Mouse (Mus musculus): ENCODE data around the gene N4bp1. TPM values are rescaled to one million over a fixed set of nuclear protein-coding genes. Genes with fewer than 3 reads are reported as not detected.

Gene N4bp1
- total and polyA plus RNA-seq, 3 experiments = 12.2 to 15.6 (median 12.8) TPM

DNA sequence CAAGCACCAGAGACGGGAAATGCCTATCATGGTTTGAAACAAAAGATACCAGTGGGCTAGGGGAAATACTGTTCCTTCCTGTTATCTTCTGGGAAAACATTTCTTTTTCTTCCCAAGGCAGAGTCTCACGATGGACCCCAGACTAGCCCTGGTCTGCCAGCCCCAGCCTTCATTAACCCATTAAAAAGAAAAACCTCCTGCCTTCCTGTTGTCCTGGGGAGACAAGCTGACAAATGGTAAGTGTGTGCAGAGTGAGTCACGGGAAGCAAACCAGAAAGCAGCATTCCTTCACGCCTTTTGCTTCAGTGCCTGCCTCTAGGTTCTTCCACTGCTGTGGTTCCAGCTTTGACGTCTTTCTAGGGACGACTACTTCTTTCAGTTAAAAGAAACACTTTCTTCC, 83.1 kb downstream of the N4bp1 start:
- in situ Hi-C loops (cut with MboI; ENCODE audit: low pct_ligation_motif_present, low pct_unique_long_range_greater_than_20kb, low sequenced_read_pairs) (no loop called here), dilution Hi-C loops (cut with MboI; ENCODE audit: extremely low pct_ligation_motif_present, extremely low pct_unique_long_range_greater_than_20kb, low sequenced_read_pairs) (no loop called here)
- H3K9me3 ChIP-seq (replicated peaks; ENCODE audit: low read length) = no peaks in the 10 kb centered on the region
- H3K27me3 ChIP-seq (replicated peaks) = no peaks in the 10 kb centered on the region
- no peak overlapping the region for H3K4me3 ChIP-seq (replicated peaks in 1 of 3; ENCODE audit: low read depth in 2 of 3, low read length in 2 of 3, poor library complexity in 1 of 3)
- H3K4me2 ChIP-seq (ENCODE audit: insufficient read depth, low read depth, poor library complexity, severe bottlenecking) = no peak overlapping the region
- no peaks in the 10 kb centered on the region for H3K79me2 ChIP-seq (replicated peaks; ENCODE audit: control insufficient read depth, extremely low read depth, insufficient read depth, poor library complexity, severe bottlenecking)
- no peak overlapping the region for H3K9ac ChIP-seq (ENCODE audit: insufficient read depth, low read depth)
- H3K27ac ChIP-seq (ENCODE audit: insufficient read depth, low read depth) = no peak overlapping the region
- DNase-seq (ENCODE audit: extremely low read depth) = no peak
- peaks cover 0 to 21% of the 10 kb centered on the region in 2 experiments; a peak in 2 of 4 replicates for H3K4me1 ChIP-seq (ENCODE audit: control insufficient read depth in 1 of 2, insufficient read depth in 2 of 2)
- TF ChIP-seq SIN3A (IDR thresholded peaks at IDR 0.05; ENCODE audit: low read length) (no peak), POLR2AphosphoS2 (IDR thresholded peaks at IDR 0.05; ENCODE audit: low read depth, low read length) (no peak), MAFK (IDR thresholded peaks at IDR 0.05; ENCODE audit: insufficient replicate concordance, low read length) (no peak)
- no peaks in the 10 kb centered on the region for H3K36me3 ChIP-seq (replicated peaks in 1 of 2; ENCODE audit: control insufficient read depth in 1 of 2, insufficient read depth in 1 of 2, low read length in 1 of 2)

DNA sequence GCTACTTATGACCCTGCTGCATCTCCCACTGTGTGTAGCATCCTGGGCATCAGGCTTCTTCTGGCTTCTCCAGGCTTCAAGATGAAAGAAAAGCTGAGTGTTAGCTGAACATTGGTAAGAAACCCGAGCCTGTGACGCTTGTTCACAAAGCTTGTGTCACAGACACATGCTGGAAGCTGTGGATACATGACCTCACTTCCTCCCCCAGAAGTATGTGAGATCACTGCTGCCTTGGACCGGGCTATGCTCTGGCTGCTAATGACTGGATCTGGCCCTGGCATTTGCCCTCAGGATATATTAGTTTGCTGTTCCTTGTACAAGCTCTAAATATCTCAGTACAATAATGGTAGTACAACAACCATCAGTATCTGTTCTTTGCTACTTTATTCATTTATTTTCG, 84.1 kb downstream of the N4bp1 start:
- Histone ChIP-seq H3K36me3 (replicated peaks in 1 of 2; ENCODE audit: control insufficient read depth in 1 of 2, insufficient read depth in 1 of 2, low read length in 1 of 2) (no peaks in the 10 kb centered on the region), H3K4me2 (ENCODE audit: insufficient read depth, low read depth, poor library complexity, severe bottlenecking) (no peak overlapping the region), H3K79me2 (replicated peaks; ENCODE audit: control insufficient read depth, extremely low read depth, insufficient read depth, poor library complexity, severe bottlenecking) (no peaks in the 10 kb centered on the region), H3K4me3 (replicated peaks in 1 of 3; ENCODE audit: low read depth in 2 of 3, low read length in 2 of 3, poor library complexity in 1 of 3) (no peak overlapping the region), H3K27me3 (replicated peaks) (no peaks in the 10 kb centered on the region), H3K9me3 (replicated peaks; ENCODE audit: low read length) (no peaks in the 10 kb centered on the region), H3K9ac (ENCODE audit: insufficient read depth, low read depth) (no peak overlapping the region), H3K4me1 (ENCODE audit: control insufficient read depth in 1 of 2, insufficient read depth in 2 of 2) (peaks cover 0 to 21% of the 10 kb centered on the region in 2 experiments; a peak in 2 of 4 replicates), H3K27ac (ENCODE audit: insufficient read depth, low read depth) (no peak overlapping the region)
- TF ChIP-seq KAT2A (IDR thresholded peaks at IDR 0.05; ENCODE audit: insufficient replicate concordance, low read length) = no peak
- TF ChIP-seq CHD1 (IDR thresholded peaks at IDR 0.05; ENCODE audit: low read depth, low read length) = no peak
- no peak for TF ChIP-seq NRF1 (IDR thresholded peaks at IDR 0.05; ENCODE audit: low read depth, low read length)
- TF ChIP-seq ZNF384 (IDR thresholded peaks at IDR 0.05; ENCODE audit: low read depth, low read length) = no peak
- TF ChIP-seq SIN3A (IDR thresholded peaks at IDR 0.05; ENCODE audit: low read length) = no peak
- no peak for TF ChIP-seq SMC3 (IDR thresholded peaks at IDR 0.05; ENCODE audit: low read depth, low read length)
- in situ Hi-C loops (cut with MboI; ENCODE audit: low pct_ligation_motif_present, low pct_unique_long_range_greater_than_20kb, low sequenced_read_pairs) (no loop called here), dilution Hi-C loops (cut with MboI; ENCODE audit: extremely low pct_ligation_motif_present, extremely low pct_unique_long_range_greater_than_20kb, low sequenced_read_pairs) (no loop called here)
- DNase-seq (ENCODE audit: extremely low read depth) = no peak

DNA sequence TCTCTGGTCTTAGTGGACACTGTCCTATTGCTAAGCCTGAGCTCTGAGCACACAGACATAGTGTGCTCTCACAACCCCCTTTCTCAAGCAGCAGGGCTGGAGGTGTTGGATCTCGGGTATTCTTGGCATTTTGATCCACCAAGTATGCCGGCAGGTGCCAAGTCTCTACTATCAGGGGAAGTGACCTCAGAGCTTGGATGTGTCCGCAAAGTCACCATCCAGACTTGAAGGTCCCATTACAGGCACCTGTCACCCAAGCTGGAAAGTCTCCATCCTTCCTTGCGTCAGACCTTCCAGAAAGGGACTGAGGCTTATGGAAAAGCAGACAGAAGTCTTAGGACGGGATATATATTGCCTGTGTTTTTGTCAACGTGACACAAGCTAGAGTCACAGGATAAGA, 86.9 kb downstream of the N4bp1 start:
- Histone ChIP-seq H3K4me2 (ENCODE audit: insufficient read depth, low read depth, poor library complexity, severe bottlenecking) (no peak overlapping the region), H3K27me3 (replicated peaks) (no peaks in the 10 kb centered on the region), H3K4me3 (replicated peaks in 1 of 3; ENCODE audit: low read depth in 2 of 3, low read length in 2 of 3, poor library complexity in 1 of 3) (no peak overlapping the region), H3K36me3 (replicated peaks in 1 of 2; ENCODE audit: control insufficient read depth in 1 of 2, insufficient read depth in 1 of 2, low read length in 1 of 2) (no peaks in the 10 kb centered on the region), H3K79me2 (replicated peaks; ENCODE audit: control insufficient read depth, extremely low read depth, insufficient read depth, poor library complexity, severe bottlenecking) (no peaks in the 10 kb centered on the region), H3K9me3 (replicated peaks; ENCODE audit: low read length) (no peaks in the 10 kb centered on the region), H3K27ac (ENCODE audit: insufficient read depth, low read depth) (no peak overlapping the region), H3K9ac (ENCODE audit: insufficient read depth, low read depth) (no peak overlapping the region), H3K4me1 (ENCODE audit: control insufficient read depth in 1 of 2, insufficient read depth in 2 of 2) (peaks cover 0 to 21% of the 10 kb centered on the region in 2 experiments; a peak in 2 of 4 replicates)
- TF ChIP-seq MAFK (IDR thresholded peaks at IDR 0.05; ENCODE audit: insufficient replicate concordance, low read length) (no peak), USF1 (IDR thresholded peaks at IDR 0.05; ENCODE audit: low read depth, low read length) (no peak), RAD21 (IDR thresholded peaks at IDR 0.05; ENCODE audit: low read depth, low read length) (no peak)
- in situ Hi-C loops (cut with MboI; ENCODE audit: low pct_ligation_motif_present, low pct_unique_long_range_greater_than_20kb, low sequenced_read_pairs) (loop anchor here (10.0 kb wide), 1 partner anchor 107 kb away; no protein-coding TSS in a partner anchor), dilution Hi-C loops (cut with MboI; ENCODE audit: extremely low pct_ligation_motif_present, extremely low pct_unique_long_range_greater_than_20kb, low sequenced_read_pairs) (no loop called here)
- DNase-seq (ENCODE audit: extremely low read depth) = no peak

All from CH12.LX (cell line).